Mouse (Mus musculus) testis, adult 2 months (tissue): ENCODE results near the gene Lipt2. TPM values are rescaled to one million over a fixed set of nuclear protein-coding genes. Genes with fewer than 3 reads are reported as not detected.

ENCODE experiments used
- H3K27ac ChIP-seq: fragments of 200-500 bp; 2 replicates; pipeline ENCODE4 v1.5.1; 2012; ENCODE audit warnings: low read depth, low read length; ENCODE audit not compliant: control insufficient read depth, insufficient read depth
- H3K27me3 ChIP-seq: fragments of 200-500 bp; 2 replicates; pipeline ENCODE4 v1.6.1; 2012; ENCODE audit warnings: mild to moderate bottlenecking, low read length, moderate library complexity; ENCODE audit not compliant: control insufficient read depth, insufficient read depth
- H3K36me3 ChIP-seq: fragments of 200-500 bp; 2 replicates; pipeline ENCODE4 v1.6.1; 2012; ENCODE audit warnings: mild to moderate bottlenecking, low read length; ENCODE audit not compliant: control insufficient read depth, insufficient read depth
- H3K4me1 ChIP-seq: fragments of 200-500 bp; 2 replicates; pipeline ENCODE4 v1.6.1; 2012; ENCODE audit warnings: low read length; ENCODE audit not compliant: control insufficient read depth, insufficient read depth
- H3K4me3 ChIP-seq: fragments of 200-500 bp; 2 replicates; pipeline ENCODE4 v1.5.1; 2012; ENCODE audit warnings: low read depth, mild to moderate bottlenecking, low read length, moderate library complexity, mixed read lengths; ENCODE audit not compliant: control insufficient read depth
- CTCF ChIP-seq: fragments of 200-500 bp; IDR thresholded peaks from 2 replicates; pipeline ENCODE4 v1.5.1; 2012; ENCODE audit warnings: low read depth, mild to moderate bottlenecking, inconsistent platforms, low read length, moderate library complexity; ENCODE audit not compliant: control insufficient read depth, insufficient read depth, insufficient replicate concordance
- POLR2A ChIP-seq: fragments of 200-500 bp; IDR thresholded peaks from 2 replicates; pipeline ENCODE4 v1.6.1; 2012; ENCODE audit warnings: low read depth, mild to moderate bottlenecking, inconsistent platforms, low read length, moderate library complexity; ENCODE audit not compliant: control insufficient read depth
- polyA plus RNA-seq: library from polyadenylated mRNA; depleted of rRNA; stranded (reverse); fragments of >200 nt; gene quantifications from 2 replicates; pipeline ENCODE4 v1.2.3, GENCODE M21; 2012

Lipt2 gene
- polyA plus RNA-seq, 1 experiment: 2.2 TPM

GRCm38 (mm10) chr7:100181176-100181575 lies 22.1 kb downstream of the Lipt2 start:
- peaks cover 12% of the 10 kb centered on the region for H3K4me1 ChIP-seq
- no peaks in the 10 kb centered on the region for H3K36me3 ChIP-seq
- peaks cover 7% of the 10 kb centered on the region for H3K27me3 ChIP-seq
- H3K27ac ChIP-seq: no peak overlapping the region
- H3K4me3 ChIP-seq: peak overlapping the region; percentile 7; the same call in 1 of the 2 replicates
- TF ChIP-seq POLR2A (no peak), CTCF (no peak)

DNA sequence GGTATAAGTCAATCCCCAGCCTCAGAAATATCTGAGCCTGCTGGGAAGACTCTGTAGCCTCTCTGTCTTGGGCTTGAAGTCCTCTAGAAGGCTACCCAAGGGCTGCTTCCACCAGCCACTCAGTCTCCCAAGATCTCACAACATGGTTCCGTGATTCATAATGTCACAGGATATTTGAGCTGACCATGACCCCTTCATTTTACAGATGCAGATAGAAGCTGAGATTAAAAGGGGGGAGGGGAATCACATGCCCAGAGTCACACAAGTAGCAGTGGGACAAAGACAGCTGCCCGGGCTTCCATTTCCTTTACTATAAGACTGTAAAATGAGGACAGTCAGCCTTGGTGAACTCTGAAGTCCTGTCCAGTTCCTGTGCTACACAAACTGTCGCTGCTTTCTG lies 22.5 kb downstream of the Lipt2 start:
- no peaks in the 10 kb centered on the region for H3K36me3 ChIP-seq
- peaks cover 7% of the 10 kb centered on the region for H3K27me3 ChIP-seq
- TF ChIP-seq POLR2A: no peak
- no peak for TF ChIP-seq CTCF

GRCm38 (mm10) chr7:100182388-100182787 lies 23.3 kb downstream of the Lipt2 start:
- Histone ChIP-seq H3K36me3 (no peaks in the 10 kb centered on the region), H3K27ac (no peak overlapping the region), H3K4me3 (no peak overlapping the region), H3K27me3 (peaks cover 7% of the 10 kb centered on the region), H3K4me1 (peaks cover 11% of the 10 kb centered on the region)
- TF ChIP-seq POLR2A (no peak), CTCF (no peak)

More for the DNA sequence above, 22.5 kb downstream of the Lipt2 start:
- Histone ChIP-seq H3K4me3 (no peak overlapping the region), H3K4me1 (peaks cover 12% of the 10 kb centered on the region), H3K27ac (no peak overlapping the region)

- H3K27me3 ChIP-seq: no peaks in the 10 kb centered on the region
- H3K4me1 ChIP-seq: no peaks in the 10 kb centered on the region
- no peaks in the 10 kb centered on the region for H3K36me3 ChIP-seq
- H3K4me3 ChIP-seq: no peak overlapping the region
- TF ChIP-seq POLR2A (no peak), CTCF (peak; percentile 45; the same call in 1 of the 2 replicates)
- H3K27ac ChIP-seq: no peak overlapping the region
These were observed 28.5 kb downstream of the Lipt2 start for GRCm38 (mm10) chr7:100187601-100188000.

DNA sequence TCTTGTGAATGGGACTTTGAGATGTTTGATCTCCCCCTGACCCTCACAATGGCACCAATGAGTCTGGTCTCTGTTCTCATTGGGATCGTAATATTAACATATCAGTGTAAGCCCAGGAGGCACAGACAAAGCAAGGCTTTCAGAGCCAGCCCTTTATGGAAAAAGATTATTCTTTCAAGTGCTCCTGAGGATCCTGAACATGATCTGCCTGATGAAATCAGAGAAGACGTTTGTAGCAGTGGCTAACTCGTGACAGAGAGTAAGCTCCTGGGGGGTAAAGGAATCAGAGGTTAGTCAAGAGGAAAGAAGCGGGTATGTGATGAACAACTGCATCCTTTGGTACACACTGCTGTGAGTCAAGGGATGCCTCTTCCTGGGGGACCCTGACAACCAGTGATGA lies 31.1 kb downstream of the Lipt2 start:
- no peaks in the 10 kb centered on the region for H3K4me1 ChIP-seq
- H3K27me3 ChIP-seq: no peaks in the 10 kb centered on the region
- no peaks in the 10 kb centered on the region for H3K36me3 ChIP-seq
- TF ChIP-seq CTCF (no peak), POLR2A (no peak)
- peak overlapping the region; percentile 52; the same call in 1 of the 2 replicates for H3K4me3 ChIP-seq
- no peak overlapping the region for H3K27ac ChIP-seq

- TF ChIP-seq POLR2A (no peak), CTCF (peak; percentile 27; the same call in 1 of the 2 replicates)
- H3K4me3 ChIP-seq: peak overlapping the region; percentile 52; the same call in 1 of the 2 replicates
- H3K27ac ChIP-seq: no peak overlapping the region
- H3K4me1 ChIP-seq: no peaks in the 10 kb centered on the region
- H3K27me3 ChIP-seq: no peaks in the 10 kb centered on the region
- H3K36me3 ChIP-seq: no peaks in the 10 kb centered on the region
These were observed 31.7 kb downstream of the Lipt2 start for GRCm38 (mm10) chr7:100190778-100191177.

- no peaks in the 10 kb centered on the region for H3K4me1 ChIP-seq
- H3K4me3 ChIP-seq: no peak overlapping the region
- H3K36me3 ChIP-seq: no peaks in the 10 kb centered on the region
- no peaks in the 10 kb centered on the region for H3K27me3 ChIP-seq
- no peak for TF ChIP-seq CTCF
- TF ChIP-seq POLR2A: no peak
- no peak overlapping the region for H3K27ac ChIP-seq
These were observed 42.1 kb downstream of the Lipt2 start for GRCm38 (mm10) chr7:100201191-100201590.

GRCm38 (mm10) chr7:100203616-100204015 lies 44.5 kb downstream of the Lipt2 start:
- Histone ChIP-seq H3K4me3 (no peak overlapping the region), H3K4me1 (no peaks in the 10 kb centered on the region), H3K27ac (no peak overlapping the region), H3K36me3 (no peaks in the 10 kb centered on the region), H3K27me3 (no peaks in the 10 kb centered on the region)
- no peak for TF ChIP-seq POLR2A
- TF ChIP-seq CTCF: no peak
